Mouse (Mus musculus) spleen, postnatal 4 days (tissue): ENCODE data around the gene Catip.
A peak's percentile ranks its signal among the peaks of the same experiment; 100 is the strongest.
"Not testable (repeated sequence)": the region's sequence is repeated elsewhere in the genome, so short reads cannot be mapped to it uniquely, and the experiment has no call there.

Experiments
- DNase-seq, 2 experiments: peaks; one replicate each; pipeline ENCODE4 v3.0.0; 2022; ENCODE audit warnings: low spot score in 2 of 2

Gene Catip

GRCm38 (mm10) chr1:74383385-74383784 is 21.5 kb downstream of the Catip start:
- DNase-seq = no peak

GRCm38 (mm10) chr1:74384525-74384924 is 22.6 kb downstream of the Catip start:
- no peak for DNase-seq

GRCm38 (mm10) chr1:74385064-74385463 is 23.2 kb downstream of the Catip start:
- DNase-seq = no peak

- no peak for DNase-seq
These were observed 23.6 kb downstream of the Catip start for GRCm38 (mm10) chr1:74385531-74385930.

- DNase-seq = no peak
These were observed 24.4 kb downstream of the Catip start for GRCm38 (mm10) chr1:74386363-74386713.

GRCm38 (mm10) chr1:74386714-74387385 is 24.9 kb downstream of the Catip start:
- DNase-seq = peak; percentile 91 to 95

GRCm38 (mm10) chr1:74387386-74387988 is 25.6 kb downstream of the Catip start:
- DNase-seq = no peak

- DNase-seq = no peak
These were observed 26.6 kb downstream of the Catip start for GRCm38 (mm10) chr1:74388398-74388920.

GRCm38 (mm10) chr1:74389831-74390286 is 28.0 kb downstream of the Catip start:
- DNase-seq = peak in 1 of 2 experiments; percentile 62

- DNase-seq = peak; percentile 79 to 90
These were observed 28.5 kb downstream of the Catip start for GRCm38 (mm10) chr1:74390287-74390906.

- peak; percentile 94 to 96 for DNase-seq
These were observed 29.2 kb downstream of the Catip start, which contains the start of gene Ctdsp1 for GRCm38 (mm10) chr1:74390924-74391748. TSS of gene Ctdsp1 (plus strand) at chr1:74391509.

- DNase-seq = peak; percentile 82 to 90
These were observed 30.0 kb downstream of the Catip start for GRCm38 (mm10) chr1:74391844-74392441.

GRCm38 (mm10) chr1:74392446-74392994 is 30.6 kb downstream of the Catip start:
- DNase-seq = no peak

GRCm38 (mm10) chr1:74393010-74393409 is 31.1 kb downstream of the Catip start:
- no peak for DNase-seq

- peak in 1 of 2 experiments; percentile 65 for DNase-seq
These were observed 31.8 kb downstream of the Catip start for GRCm38 (mm10) chr1:74393697-74394096.

GRCm38 (mm10) chr1:74394311-74394710 is 32.4 kb downstream of the Catip start:
- DNase-seq = no peak

GRCm38 (mm10) chr1:74394858-74395257 is 33.0 kb downstream of the Catip start:
- DNase-seq = no peak

- no peak for DNase-seq
These were observed 33.4 kb downstream of the Catip start for GRCm38 (mm10) chr1:74395290-74395689.

- not testable (repeated sequence) for DNase-seq
These were observed 34.7 kb downstream of the Catip start for GRCm38 (mm10) chr1:74396456-74397222.

GRCm38 (mm10) chr1:74397268-74397918 is 35.5 kb downstream of the Catip start:
- peak; percentile 99 for DNase-seq
